Mouse (Mus musculus) embryonic facial prominence, embryonic 14.5 days (tissue): ENCODE measurements around the gene Epc2. TPM values are rescaled to one million over a fixed set of nuclear protein-coding genes. Genes with fewer than 3 reads are reported as not detected.

Experiments
- ATAC-seq: fragments of 200-750 bp; cut with Nextera tagmentation; 2 replicates; pipeline ENCODE4 v1.8.0; 2017; ENCODE audit warnings: low read depth, moderate number of reproducible peaks, moderate TSS enrichment
- DNase-seq: peaks from one replicate; pipeline ENCODE4 v3.0.0-alpha.2; 2015; ENCODE audit warnings: low spot score
- H3K27ac ChIP-seq: fragments of 300-500 bp; sonication (generic); replicated peaks from 2 replicates; pipeline ENCODE4 v1.5.1; 2014; ENCODE audit warnings: low read depth, mild to moderate bottlenecking, low read length, moderate library complexity
- H3K27me3 ChIP-seq: fragments of 300-500 bp; sonication (generic); replicated peaks from 2 replicates; pipeline ENCODE4 v1.6.1; 2014; ENCODE audit warnings: low read length; ENCODE audit not compliant: control insufficient read depth, insufficient read depth
- H3K36me3 ChIP-seq: fragments of 300-500 bp; sonication (generic); 2 replicates; pipeline ENCODE4 v1.6.1; 2014; ENCODE audit warnings: low read length, mixed read lengths; ENCODE audit not compliant: control insufficient read depth, insufficient read depth
- H3K4me1 ChIP-seq: fragments of 300-500 bp; sonication (generic); 2 replicates; pipeline ENCODE4 v1.6.1; 2014; ENCODE audit warnings: antibody characterized with exemption, low read length; ENCODE audit not compliant: control insufficient read depth, insufficient read depth
- H3K4me2 ChIP-seq: fragments of 300-500 bp; sonication (generic); 2 replicates; pipeline ENCODE4 v1.6.1; 2014; ENCODE audit warnings: low read depth, mild to moderate bottlenecking, low read length, moderate library complexity, mixed read lengths
- H3K4me3 ChIP-seq: fragments of 300-500 bp; sonication (generic); 2 replicates; pipeline ENCODE4 v1.5.1; 2014; ENCODE audit warnings: low read depth, mild to moderate bottlenecking, low read length
- H3K9ac ChIP-seq: fragments of 300-500 bp; sonication (generic); 2 replicates; pipeline ENCODE4 v1.6.1; 2014; ENCODE audit warnings: low read depth, mild to moderate bottlenecking, low read length, moderate library complexity, mixed read lengths
- H3K9me3 ChIP-seq: fragments of 300-500 bp; sonication (generic); 2 replicates; pipeline ENCODE4 v1.6.1; 2016; ENCODE audit warnings: low read length; ENCODE audit not compliant: control insufficient read depth
- WGBS: fragments of 180-500 bp; shearing (Covaris S2); extraction: QIAGEN DNeasy Blood & Tissue Kit; methylation state at CpG from one replicate; pipeline ENCODE4 v1.1.7; 2014; 5-methylcytosine and 5-hydroxymethylcytosine counted together
- polyA plus RNA-seq: library from polyadenylated mRNA; unstranded; fragments of >200 nt; fragmentation: Nextera tagmentation; extraction: Ambion mirVana; gene quantifications from 2 replicates; pipeline ENCODE4 v1.2.1, GENCODE M21; 2014

Gene Epc2
- polyA plus RNA-seq, 1 experiment from 2014 or later: 8.3 TPM

- H3K4me2 ChIP-seq: no peak overlapping the region
- ATAC-seq: no peak
- no peaks in the 10 kb centered on the region for H3K36me3 ChIP-seq
- WGBS: 76% methylated on average over 10 of the region's 10 CpGs
- H3K9ac ChIP-seq: no peak overlapping the region
- H3K4me1 ChIP-seq: no peaks in the 10 kb centered on the region
- no peaks in the 10 kb centered on the region for H3K27me3 ChIP-seq
- DNase-seq: no peak
- H3K9me3 ChIP-seq: no peaks in the 10 kb centered on the region
- no peak overlapping the region for H3K4me3 ChIP-seq
- no peak overlapping the region for H3K27ac ChIP-seq
Measured at GRCm38 (mm10) chr2:49426175-49426574, 25.1 kb upstream of the Epc2 start.

GRCm38 (mm10) chr2:49431015-49431414 lies 20.3 kb upstream of the Epc2 start:
- 90% methylated on average over 1 of the region's 1 CpGs for WGBS

GRCm38 (mm10) chr2:49433211-49433610 lies 18.1 kb upstream of the Epc2 start:
- H3K27ac ChIP-seq: no peak overlapping the region
- no peaks in the 10 kb centered on the region for H3K36me3 ChIP-seq
- WGBS: 88% methylated on average over 9 of the region's 9 CpGs
- no peak for DNase-seq
- H3K9ac ChIP-seq: no peak overlapping the region
- no peak for ATAC-seq
- H3K9me3 ChIP-seq: no peaks in the 10 kb centered on the region
- H3K4me1 ChIP-seq: no peaks in the 10 kb centered on the region
- no peak overlapping the region for H3K4me2 ChIP-seq
- H3K27me3 ChIP-seq: no peaks in the 10 kb centered on the region
- no peak overlapping the region for H3K4me3 ChIP-seq

More at GRCm38 (mm10) chr2:49431015-49431414, 20.3 kb upstream of the Epc2 start:
- Histone ChIP-seq H3K4me1 (no peaks in the 10 kb centered on the region), H3K27me3 (no peaks in the 10 kb centered on the region), H3K9me3 (no peaks in the 10 kb centered on the region), H3K36me3 (no peaks in the 10 kb centered on the region), H3K27ac (no peak overlapping the region), H3K9ac (no peak overlapping the region), H3K4me3 (no peak overlapping the region), H3K4me2 (no peak overlapping the region)
- DNase-seq: no peak
- no peak for ATAC-seq

- H3K4me2 ChIP-seq: no peak overlapping the region
Measured at GRCm38 (mm10) chr2:49446238-49446637, 5.0 kb upstream of the Epc2 start.

GRCm38 (mm10) chr2:49447586-49448475 lies 3.5 kb upstream of the Epc2 start:
- no peak overlapping the region for H3K4me2 ChIP-seq
- H3K4me1 ChIP-seq: peaks cover 11% of the 10 kb centered on the region; the same call in 1 of the 2 replicates
- no peak overlapping the region; the same call in 1 of the 2 replicates for H3K27ac ChIP-seq
- WGBS: 20% methylated on average over 8 of the region's 8 CpGs
- no peaks in the 10 kb centered on the region for H3K27me3 ChIP-seq
- H3K4me3 ChIP-seq: no peak overlapping the region
- no peak overlapping the region for H3K9ac ChIP-seq
- DNase-seq (peak; percentile 52), ATAC-seq (no peak)
- H3K36me3 ChIP-seq: no peaks in the 10 kb centered on the region
- H3K9me3 ChIP-seq: no peaks in the 10 kb centered on the region

More at GRCm38 (mm10) chr2:49446238-49446637, 5.0 kb upstream of the Epc2 start:
- Histone ChIP-seq H3K4me1 (peaks cover 11% of the 10 kb centered on the region; the same call in 1 of the 2 replicates), H3K4me3 (no peak overlapping the region), H3K36me3 (no peaks in the 10 kb centered on the region), H3K27ac (no peak overlapping the region), H3K9ac (no peak overlapping the region), H3K9me3 (no peaks in the 10 kb centered on the region), H3K27me3 (no peaks in the 10 kb centered on the region)
- DNase-seq: no peak
- no peak for ATAC-seq
- 75% methylated on average over 2 of the region's 2 CpGs for WGBS

GRCm38 (mm10) chr2:49450467-49450866 lies 819 bp upstream of the Epc2 start:
- Histone ChIP-seq H3K9me3 (no peaks in the 10 kb centered on the region), H3K4me3 (peak overlapping the region; percentile 98), H3K9ac (peak overlapping the region; percentile 98), H3K27me3 (no peaks in the 10 kb centered on the region), H3K27ac (no peak overlapping the region), H3K36me3 (no peaks in the 10 kb centered on the region), H3K4me2 (peak overlapping the region; percentile 85), H3K4me1 (peaks cover 17% of the 10 kb centered on the region; the same call in 1 of the 2 replicates)
- DNase-seq (no peak), ATAC-seq (no peak)
- WGBS: 13% methylated on average over 4 of the region's 4 CpGs

GRCm38 (mm10) chr2:49451637-49452211 lies 438 bp downstream of the Epc2 start:
- Histone ChIP-seq H3K4me3 (peak overlapping the region; percentile 98), H3K27ac (peak overlapping the region; percentile 100), H3K36me3 (no peaks in the 10 kb centered on the region), H3K4me2 (peak overlapping the region; percentile 61; the same call in 1 of the 2 replicates), H3K27me3 (no peaks in the 10 kb centered on the region), H3K9me3 (no peaks in the 10 kb centered on the region), H3K9ac (peak overlapping the region; percentile 98), H3K4me1 (peaks cover 17% of the 10 kb centered on the region; the same call in 1 of the 2 replicates)
- DNase-seq (peak; percentile 96), ATAC-seq (peak; percentile 93)
- WGBS: under 1% methylated on average over 15 of the region's 64 CpGs

- H3K9me3 ChIP-seq: no peaks in the 10 kb centered on the region
- 1% methylated on average over 35 of the region's 37 CpGs for WGBS
- peak overlapping the region; percentile 98 for H3K4me3 ChIP-seq
- peak overlapping the region; percentile 61 for H3K4me2 ChIP-seq
- H3K36me3 ChIP-seq: no peaks in the 10 kb centered on the region
- no peaks in the 10 kb centered on the region for H3K27me3 ChIP-seq
- H3K4me1 ChIP-seq: peaks cover 13% of the 10 kb centered on the region; the same call in 1 of the 2 replicates
- DNase-seq (peak; percentile 95), ATAC-seq (peak; percentile 41)
- peak overlapping the region; percentile 100 for H3K27ac ChIP-seq
- peak overlapping the region; percentile 98 for H3K9ac ChIP-seq
Measured at GRCm38 (mm10) chr2:49452451-49453081, 1.3 kb downstream of the Epc2 start.
